Mouse (Mus musculus): Measurements from ENCODE around the gene Olfr1223.
"Not testable (repeated sequence)": the region's sequence is repeated elsewhere in the genome, so short reads cannot be mapped to it uniquely, and the experiment has no call there.

- not testable (repeated sequence) for TF ChIP-seq CTCF (IDR thresholded peaks at IDR 0.05; ENCODE audit: low read depth, low read length); POLR2A (IDR thresholded peaks at IDR 0.05; ENCODE audit: extremely low read depth, insufficient read depth, low read length)
These were observed 12.6 kb upstream of the Olfr1223 start, which contains the start of gene Olfr1224-ps1 for GRCm38 (mm10) chr2:89163991-89164390.

Measured in liver, adult 2 months (tissue).